Mouse (Mus musculus) right cerebral cortex, postnatal 14 days (tissue): Measurements from ENCODE around the gene Tsc1.
A peak's percentile ranks its signal among the peaks of the same experiment; 100 is the strongest.

ENCODE experiments used
- DNase-seq: peaks from one replicate; pipeline ENCODE4 v3.0.0; 2022

The Tsc1 gene

DNA sequence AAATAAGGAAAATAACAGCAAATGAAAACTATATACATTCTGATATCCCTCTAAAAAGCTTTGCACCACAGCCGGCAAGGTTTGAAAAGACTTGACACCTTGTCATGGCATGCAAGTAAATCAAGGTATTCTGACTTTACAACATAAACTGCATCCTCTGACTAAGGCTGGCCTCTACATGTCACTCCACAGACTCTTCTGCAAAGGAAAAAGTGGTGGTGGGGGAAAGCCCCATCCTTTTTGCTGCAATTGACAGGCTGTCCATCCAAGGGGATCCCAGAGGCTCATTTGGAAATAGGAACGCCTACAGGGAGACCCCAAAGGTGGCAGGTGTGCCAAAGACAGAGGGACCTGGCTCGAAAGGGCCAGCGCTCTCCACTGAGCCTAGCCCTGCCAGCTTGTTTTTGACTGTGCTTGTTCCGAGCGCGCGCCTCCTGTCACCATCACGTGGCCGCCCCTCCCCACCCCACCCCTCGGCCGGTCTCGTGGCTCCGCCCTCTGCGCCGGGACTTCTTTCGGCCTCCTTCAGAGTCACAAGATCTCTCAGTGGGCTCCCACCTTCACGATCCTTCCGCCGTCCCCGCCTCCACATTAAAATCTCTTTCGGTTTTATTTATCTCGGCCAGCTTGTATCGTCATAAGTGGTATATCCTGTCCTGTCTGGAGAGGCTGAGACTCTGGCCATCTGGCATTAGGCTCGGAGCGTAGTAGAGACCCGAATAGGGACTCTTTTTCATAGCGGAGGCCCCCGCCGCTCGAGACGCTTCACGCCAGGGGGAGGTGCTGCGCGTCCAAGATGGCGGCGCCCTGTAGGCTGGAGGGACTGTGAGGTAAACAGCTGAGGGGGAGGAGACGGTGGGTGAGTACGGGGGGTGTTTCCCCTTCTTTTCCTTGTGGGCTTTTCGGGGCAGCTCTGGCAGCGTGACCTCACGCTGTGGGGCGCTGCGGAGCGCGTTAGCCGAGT, at the start of gene Tsc1:
Gene Tsc1 (plus strand): TSS at position 768 of the 964 bp plus-strand sequence.
- peak; percentile 97 for DNase-seq

DNA sequence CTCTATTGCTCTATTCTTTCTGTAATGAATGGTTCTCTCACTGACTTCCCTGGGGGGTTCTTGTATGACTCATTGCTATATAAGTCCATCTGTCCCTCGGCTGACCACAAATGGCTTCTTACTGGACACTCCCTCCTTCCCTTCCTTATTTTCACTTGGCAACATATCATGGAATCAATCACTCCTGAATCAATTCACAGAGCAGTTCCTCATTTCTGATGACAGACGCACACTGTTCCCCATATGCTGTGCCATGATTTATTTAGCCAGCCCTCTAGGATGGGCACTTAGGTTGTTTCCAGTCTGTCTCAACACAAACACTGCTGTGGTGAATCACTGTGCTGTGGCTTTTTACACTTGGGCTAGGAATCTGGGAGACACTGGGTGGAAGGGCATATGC, 49.5 kb upstream of the Tsc1 start:
- DNase-seq: no peak

- peak; percentile 50 for DNase-seq
Observed at GRCm38 (mm10) chr2:28592809-28593208, 48.2 kb upstream of the Tsc1 start.

- DNase-seq: no peak
Observed at GRCm38 (mm10) chr2:28596021-28596420, 45.0 kb upstream of the Tsc1 start.

DNA sequence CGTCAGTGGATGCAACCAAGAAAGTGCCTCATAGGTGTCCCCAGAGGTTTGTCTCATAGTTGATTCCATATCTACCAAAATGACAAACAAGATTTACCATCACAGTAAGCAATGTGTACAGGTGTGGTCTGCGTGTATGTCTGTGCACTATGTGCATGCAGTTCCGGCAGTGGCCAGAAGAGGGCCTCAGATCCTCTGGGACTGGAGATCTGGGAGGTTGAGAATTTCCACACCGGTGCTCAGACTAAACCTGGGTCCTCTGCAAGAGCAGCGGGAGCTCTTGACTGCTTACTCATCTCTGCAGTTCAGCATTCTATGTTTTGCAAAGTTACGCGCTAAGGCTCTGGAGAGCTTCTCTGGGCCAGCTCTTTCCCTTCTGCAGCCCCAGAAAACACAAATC, 44.0 kb upstream of the Tsc1 start:
- no peak for DNase-seq

DNA sequence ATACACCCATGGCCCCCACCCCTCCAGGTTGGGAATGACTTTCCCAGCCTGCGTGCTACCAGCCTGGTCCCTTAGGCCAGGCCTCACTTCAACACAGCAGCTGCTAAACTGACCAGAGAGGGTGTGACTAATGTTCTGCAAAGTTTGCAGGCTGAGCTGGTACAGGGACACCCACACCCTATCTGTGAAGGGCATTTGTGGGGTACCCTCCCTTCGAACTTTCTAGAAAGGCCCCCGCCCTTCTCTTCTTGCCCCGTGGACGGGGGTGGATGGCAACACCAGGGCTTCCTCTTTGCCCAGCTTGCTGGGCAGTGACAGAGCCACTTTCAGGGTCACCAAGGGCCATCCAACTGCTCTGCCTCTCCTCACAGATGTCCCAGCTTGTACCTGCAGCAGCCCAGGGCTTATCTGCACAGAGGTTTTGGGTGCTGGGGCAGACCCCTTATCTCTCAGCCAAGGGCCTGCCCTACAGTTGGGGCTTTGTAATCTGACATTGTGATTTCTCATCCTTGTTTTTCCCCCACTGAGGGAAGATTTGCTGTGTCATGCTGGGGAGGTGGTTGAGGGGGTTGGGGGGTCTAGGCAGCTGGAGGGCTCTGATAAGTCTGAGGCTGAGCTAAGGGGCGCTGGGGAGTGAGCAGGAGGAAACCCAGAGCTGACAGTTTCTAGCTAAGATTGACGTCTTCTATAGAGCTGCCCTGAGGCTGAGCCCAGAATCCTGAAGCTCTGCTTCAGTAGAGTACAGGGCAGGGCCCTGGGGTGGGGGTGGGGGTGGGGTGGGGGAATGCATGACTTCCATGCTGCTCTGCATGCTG, 43.1 kb upstream of the Tsc1 start:
- DNase-seq: no peak

DNA sequence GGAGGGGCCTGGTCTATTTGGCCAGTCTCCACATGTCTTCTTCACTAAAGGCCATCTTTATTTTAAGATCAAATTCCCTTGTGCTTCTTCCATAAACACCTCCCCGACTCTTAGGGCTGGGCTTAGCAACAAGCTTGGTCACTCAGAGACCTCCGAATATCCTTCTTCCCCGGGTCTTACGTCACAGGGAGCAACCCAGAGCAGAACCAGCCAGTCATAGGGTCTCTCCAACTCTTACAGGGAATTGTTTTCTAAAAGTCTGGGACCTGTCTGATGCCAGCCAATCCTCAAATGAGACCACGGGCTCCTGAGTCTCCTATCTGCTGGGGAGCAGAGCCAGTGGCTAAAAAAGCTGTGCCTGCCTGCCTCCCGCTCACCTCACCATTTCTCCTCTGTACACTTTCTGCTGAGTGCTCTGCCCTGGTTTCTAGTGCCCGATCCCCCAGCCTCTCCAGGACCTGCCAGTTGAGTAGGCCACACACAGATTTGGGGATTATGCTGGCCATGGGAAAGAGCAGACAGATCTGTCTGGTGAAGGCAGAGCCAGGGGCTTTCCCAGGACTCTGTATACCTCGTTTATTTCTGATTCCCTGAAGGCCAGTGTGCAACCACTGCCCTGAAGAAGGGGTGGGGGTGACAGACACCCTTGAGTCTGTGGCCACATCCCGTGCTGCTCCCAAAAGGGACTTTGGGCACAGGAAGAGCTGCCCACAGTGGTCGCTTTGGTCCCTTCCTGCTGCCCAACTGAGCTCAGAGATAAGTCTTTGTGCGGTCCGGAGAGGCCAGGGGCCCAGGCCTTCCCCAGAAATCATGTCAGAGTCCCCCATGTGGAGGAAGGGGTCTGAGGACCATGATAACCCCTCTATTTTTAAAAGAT, 42.1 kb upstream of the Tsc1 start:
- DNase-seq: no peak

- no peak for DNase-seq
Observed at GRCm38 (mm10) chr2:28599569-28599900, 41.5 kb upstream of the Tsc1 start.

DNA sequence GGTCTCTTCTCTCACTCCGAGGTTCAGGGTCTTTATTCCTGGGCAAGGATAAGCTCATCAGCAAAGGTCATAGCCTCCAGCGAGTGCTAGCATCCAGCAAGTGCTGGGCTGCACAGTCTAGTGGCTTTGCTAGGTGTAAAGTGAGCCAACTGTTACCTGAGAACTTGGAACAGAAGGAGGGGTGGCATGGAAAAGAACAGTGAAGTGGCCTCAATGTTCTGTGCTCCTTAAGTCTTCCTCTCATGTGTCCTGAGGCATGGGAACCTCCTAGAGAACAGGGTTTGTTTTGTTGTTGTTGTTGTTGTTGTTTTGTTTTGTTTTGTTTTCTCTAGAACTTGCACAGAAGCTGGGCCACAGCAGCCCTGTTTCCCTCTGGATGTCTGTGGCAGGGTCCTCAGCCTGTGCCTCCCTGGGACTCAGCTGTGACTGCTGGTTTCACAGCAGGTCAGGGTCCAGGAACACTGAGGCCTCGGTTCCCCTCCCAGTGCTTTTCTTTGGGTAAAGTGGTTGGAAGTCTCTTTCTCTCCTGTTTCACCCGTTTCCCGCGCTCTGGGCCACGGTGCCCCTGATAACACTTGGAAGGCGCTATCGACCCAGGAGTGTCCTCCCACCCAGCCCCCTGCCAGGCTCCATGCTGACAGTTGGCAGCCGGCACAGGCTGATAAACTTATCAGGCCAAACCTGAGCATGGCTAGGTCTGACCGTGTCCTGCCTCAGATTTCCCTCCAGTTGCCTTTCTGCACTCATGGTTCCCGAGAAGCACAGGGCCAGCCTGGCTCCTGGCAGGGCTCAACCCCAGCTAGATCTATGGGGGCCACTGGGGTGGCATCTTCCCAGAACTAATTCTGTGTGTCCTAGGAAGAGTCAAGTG, 39.1 kb upstream of the Tsc1 start:
- DNase-seq: no peak

DNA sequence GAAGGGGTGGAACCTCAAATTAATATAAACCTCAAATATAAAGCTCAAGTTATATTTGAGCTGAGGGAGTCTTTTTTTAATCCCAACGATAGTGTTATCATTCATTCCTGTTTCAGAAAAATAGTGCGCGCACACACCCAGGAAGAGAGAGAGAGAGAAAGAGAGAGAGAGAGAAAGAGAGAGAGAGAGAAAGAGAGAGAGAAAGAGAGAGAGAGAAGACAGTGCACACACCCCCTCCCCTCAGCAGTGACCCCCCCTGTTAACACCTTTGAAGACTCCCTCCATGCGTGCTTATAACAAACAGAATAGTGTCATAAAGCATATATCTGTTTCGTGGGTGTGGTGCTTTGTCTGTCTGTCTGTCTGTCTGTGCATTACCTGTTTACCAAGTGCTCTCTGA, 37.5 kb upstream of the Tsc1 start:
- DNase-seq: no peak

GRCm38 (mm10) chr2:28605789-28606541, 35.1 kb upstream of the Tsc1 start:
- DNase-seq: no peak

GRCm38 (mm10) chr2:28606601-28607340, 34.3 kb upstream of the Tsc1 start:
- DNase-seq: no peak

- DNase-seq: no peak
Observed at GRCm38 (mm10) chr2:28607341-28608165, 33.5 kb upstream of the Tsc1 start.

DNA sequence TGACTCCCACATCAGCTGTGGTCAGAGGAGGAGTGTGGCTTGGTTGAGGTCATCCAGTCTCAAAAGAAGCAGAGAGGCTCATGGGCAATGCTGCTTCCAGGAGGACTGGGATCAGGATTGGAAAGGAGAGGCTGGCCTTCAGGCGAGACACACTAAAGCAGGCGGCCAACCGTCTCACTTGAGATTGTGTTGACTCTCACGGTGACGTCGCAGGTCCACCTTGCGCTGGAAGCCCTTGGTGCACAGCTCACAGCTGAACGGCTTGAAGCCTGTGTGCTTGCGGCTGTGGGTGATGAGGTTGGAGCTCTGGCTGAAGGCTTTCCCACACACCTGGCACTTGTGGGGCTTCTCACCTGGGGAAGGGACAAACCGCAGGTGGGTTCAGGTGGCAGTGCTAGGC, 31.2 kb upstream of the Tsc1 start:
- DNase-seq: no peak

GRCm38 (mm10) chr2:28610716-28611406, 30.2 kb upstream of the Tsc1 start:
- DNase-seq: no peak

DNA sequence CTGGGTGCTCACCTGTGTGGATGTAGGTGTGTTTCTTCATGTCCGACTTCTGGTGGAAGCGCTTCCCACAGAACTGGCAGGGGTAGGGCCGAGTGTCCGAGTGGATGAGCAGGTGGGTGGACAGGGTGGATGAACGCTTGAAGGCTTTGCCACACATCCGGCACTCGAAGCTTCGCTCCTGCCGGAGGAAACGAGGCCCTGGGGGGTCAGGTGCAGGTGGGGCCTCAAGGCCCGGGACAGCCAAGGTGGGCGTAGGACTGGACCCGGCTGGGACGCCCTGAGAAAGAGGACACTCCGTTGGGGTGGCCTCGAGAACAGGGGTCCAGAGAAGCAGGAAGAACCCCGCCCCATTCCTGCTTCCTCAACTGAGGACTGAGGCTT, 29.6 kb upstream of the Tsc1 start:
- no peak for DNase-seq

GRCm38 (mm10) chr2:28612436-28613063, 28.5 kb upstream of the Tsc1 start:
- DNase-seq: no peak

DNA sequence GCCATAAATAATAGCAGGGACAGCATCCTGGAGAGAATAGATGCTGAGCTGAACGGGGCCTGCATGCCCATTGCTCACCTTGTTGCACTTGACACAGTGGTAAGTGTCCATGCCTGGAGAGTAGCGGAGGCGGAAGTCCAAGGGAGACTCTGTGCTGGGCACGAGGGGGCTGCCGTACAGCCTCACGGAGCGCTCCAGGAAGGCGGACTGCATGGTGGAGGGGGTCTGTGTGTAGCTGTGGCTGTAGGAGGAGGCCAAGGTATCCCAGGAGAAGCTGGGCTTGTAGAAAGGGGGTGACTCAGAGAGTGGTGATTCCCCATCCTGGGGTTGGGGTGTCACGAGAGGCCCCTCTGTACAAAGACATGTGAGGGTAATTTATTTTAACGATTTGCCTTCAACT, 27.4 kb upstream of the Tsc1 start:
- no peak for DNase-seq
